Mouse (Mus musculus) cerebellum, adult 2 months (tissue): Measurements from ENCODE around the gene Pex5. TPM values are rescaled to one million over a fixed set of nuclear protein-coding genes. Genes with fewer than 3 reads are reported as not detected.
A peak's percentile ranks its signal among the peaks of the same experiment; 100 is the strongest.

Experiments used
- DNase-seq, 2 experiments: peaks; one replicate each; pipeline ENCODE4 v3.0.0; 2021
- H3K27ac ChIP-seq: fragments of 200-500 bp; 2 replicates; pipeline ENCODE4 v1.5.1; 2012; ENCODE audit warnings: low read length, control low read depth, inconsistent platforms; ENCODE audit not compliant: insufficient read depth
- H3K27me3 ChIP-seq: fragments of 200-500 bp; 2 replicates; pipeline ENCODE4 v1.6.1; 2012; ENCODE audit warnings: inconsistent platforms, mild to moderate bottlenecking, low read length, moderate library complexity; ENCODE audit not compliant: control insufficient read depth, insufficient read depth
- H3K4me1 ChIP-seq: fragments of 200-500 bp; 2 replicates; pipeline ENCODE4 v1.6.1; 2011; ENCODE audit warnings: low read length; ENCODE audit not compliant: control insufficient read depth, insufficient read depth
- H3K4me3 ChIP-seq: fragments of 200-500 bp; replicated peaks from 2 replicates; pipeline ENCODE3; 2011; ENCODE audit warnings: mild to moderate bottlenecking, low read depth, low read length, control low read depth; ENCODE audit not compliant: insufficient read depth
- CTCF ChIP-seq: fragments of 200-500 bp; IDR thresholded peaks from 2 replicates; pipeline ENCODE4 v1.5.1; 2011; ENCODE audit warnings: low read depth, mild to moderate bottlenecking, control low read depth, low read length, moderate library complexity, borderline replicate concordance; ENCODE audit not compliant: insufficient read depth
- POLR2A ChIP-seq: fragments of 200-500 bp; IDR thresholded peaks from 2 replicates; pipeline ENCODE4 v1.6.1; 2011; ENCODE audit warnings: low read length, control low read depth, borderline replicate concordance; ENCODE audit not compliant: insufficient read depth
- WGBS: fragments of 180-500 bp; shearing (Covaris S2); methylation state at CpG from one replicate; pipeline ENCODE4 v1.1.7; 2018; 5-methylcytosine and 5-hydroxymethylcytosine counted together
- polyA plus RNA-seq: library from polyadenylated mRNA; depleted of rRNA; stranded (reverse); fragments of >200 nt; gene quantifications from 2 replicates; pipeline ENCODE4 v1.2.3, GENCODE M21; 2012

Pex5 gene
- polyA plus RNA-seq, 1 experiment, result 57.1 TPM

GRCm38 (mm10) chr6:124436245-124436644 lies 21.4 kb upstream of the Pex5 start:
- no peaks in the 10 kb centered on the region for H3K4me1 ChIP-seq
- no peak for DNase-seq
- no peaks in the 10 kb centered on the region for H3K27me3 ChIP-seq
- H3K4me3 ChIP-seq, result no peak overlapping the region
- WGBS, result 62% methylated on average over 7 of the region's 7 CpGs
- no peak overlapping the region for H3K27ac ChIP-seq
- TF ChIP-seq CTCF, result no peak
- TF ChIP-seq POLR2A, result no peak

- no peak overlapping the region for H3K4me3 ChIP-seq
- H3K4me1 ChIP-seq, result no peaks in the 10 kb centered on the region
- WGBS, result 82% methylated on average over 5 of the region's 5 CpGs
- H3K27ac ChIP-seq, result no peak overlapping the region
- no peak for TF ChIP-seq POLR2A
- TF ChIP-seq CTCF, result no peak
- H3K27me3 ChIP-seq, result no peaks in the 10 kb centered on the region
- DNase-seq, result no peak
Observed at GRCm38 (mm10) chr6:124435173-124435572, 20.3 kb upstream of the Pex5 start.

- Histone ChIP-seq H3K27me3 (no peaks in the 10 kb centered on the region), H3K4me3 (no peak overlapping the region), H3K4me1 (no peaks in the 10 kb centered on the region), H3K27ac (no peak overlapping the region)
- WGBS, result 80% methylated on average over 8 of the region's 8 CpGs
- DNase-seq, result no peak
- TF ChIP-seq POLR2A (no peak), CTCF (no peak)
Observed at GRCm38 (mm10) chr6:124433688-124434324, 18.9 kb upstream of the Pex5 start.

- Histone ChIP-seq H3K4me3 (no peak overlapping the region), H3K4me1 (peaks cover 3% of the 10 kb centered on the region), H3K27ac (no peak overlapping the region), H3K27me3 (no peaks in the 10 kb centered on the region)
- WGBS, result 68% methylated on average over 8 of the region's 8 CpGs
- DNase-seq, result no peak
- TF ChIP-seq CTCF, result no peak
- no peak for TF ChIP-seq POLR2A
Observed at GRCm38 (mm10) chr6:124430784-124431495, 16.1 kb upstream of the Pex5 start.

GRCm38 (mm10) chr6:124430379-124430778 lies 15.5 kb upstream of the Pex5 start:
- Histone ChIP-seq H3K27me3 (no peaks in the 10 kb centered on the region), H3K4me1 (peaks cover 3% of the 10 kb centered on the region), H3K27ac (no peak overlapping the region), H3K4me3 (no peak overlapping the region)
- WGBS, result 77% methylated on average over 3 of the region's 3 CpGs
- TF ChIP-seq CTCF, result no peak
- no peak for TF ChIP-seq POLR2A
- peak in 1 of 2 experiments; percentile 5 for DNase-seq

GRCm38 (mm10) chr6:124427791-124428576 lies 13.1 kb upstream of the Pex5 start:
- peak in 1 of 2 experiments; percentile 27 for DNase-seq
- no peak overlapping the region for H3K27ac ChIP-seq
- TF ChIP-seq CTCF (no peak), POLR2A (no peak)
- H3K4me3 ChIP-seq, result no peak overlapping the region
- 12% methylated on average over 6 of the region's 6 CpGs for WGBS
- peaks cover 3% of the 10 kb centered on the region for H3K4me1 ChIP-seq
- no peaks in the 10 kb centered on the region for H3K27me3 ChIP-seq

- DNase-seq, result no peak
- no peak for TF ChIP-seq CTCF
- TF ChIP-seq POLR2A, result no peak
- Histone ChIP-seq H3K4me1 (peaks cover 3% of the 10 kb centered on the region), H3K27me3 (no peaks in the 10 kb centered on the region), H3K27ac (no peak overlapping the region), H3K4me3 (no peak overlapping the region)
- WGBS, result 68% methylated on average over 7 of the region's 7 CpGs
Observed at GRCm38 (mm10) chr6:124427289-124427688, 12.4 kb upstream of the Pex5 start.

- Histone ChIP-seq H3K27ac (no peak overlapping the region), H3K4me1 (peaks cover 3% of the 10 kb centered on the region), H3K4me3 (no peak overlapping the region), H3K27me3 (no peaks in the 10 kb centered on the region)
- TF ChIP-seq CTCF, result no peak
- DNase-seq, result no peak
- WGBS, result 37% methylated on average over 3 of the region's 3 CpGs
Observed at GRCm38 (mm10) chr6:124426604-124427003, 11.7 kb upstream of the Pex5 start.
